25 mouse cellular contexts compared by ENCODE assay signal in genomic region chr2:59713626-59714556, GRCm38 (mm10).
DNase-seq lines count a peak whose midpoint lies in the region; ATAC-seq and TF ChIP-seq lines count a peak whose summit lies in the region.
"Had no signal": no experiment of that assay in that cellular context is flagged by ENCODE, and none has a peak within 500 bp of the region (broad histone marks: within the 10 kb centered on the region; RNA-seq: fewer than 3 reads in every experiment).

No protein-coding gene starts in this region.

- DNase-seq in heart, adult 11 months, result peak; percentile 58
- DNase-seq in heart, postnatal 36 days, result no peak
- peak in 1 of 2 experiments; percentile 34 for DNase-seq in layer of hippocampus, adult 2 months (ENCODE audit: low spot score in 2 of 2)
- DNase-seq in layer of hippocampus, postnatal 14 days (ENCODE audit: low spot score in 2 of 2), result no peak
- DNase-seq in lung, adult 2 months, result no peak
- no peak for DNase-seq in cerebellum, adult 11-12 months
- DNase-seq: adrenal gland, postnatal 25 days; cerebellum, adult 2 months; cerebellum, postnatal 14 days; gastrocnemius, postnatal 10 days; heart, postnatal 4 days; left cerebral cortex, postnatal 4 days; lung, postnatal 14 days; thymus, postnatal 14 days had no signal

- TF ChIP-seq POLR2A in lung, adult 2 months (IDR thresholded peaks at IDR 0.05; ENCODE audit: borderline replicate concordance, extremely low read depth, low read depth, low read length), result no peak

- no peaks in the 10 kb centered on the region for H3K9me3 ChIP-seq in lung, embryonic 16.5 days (ENCODE audit: control insufficient read depth, low read length)
- H3K9me3 ChIP-seq in stomach, embryonic 16.5 days (replicated peaks; ENCODE audit: control insufficient read depth, low read length), result no peaks in the 10 kb centered on the region
- H3K9me3 ChIP-seq: heart, embryonic 15.5 days; hindbrain, embryonic 13.5 days; kidney, embryonic 15.5 days; midbrain, embryonic 13.5 days; neural tube, embryonic 13.5 days had no signal

- 59% methylated on average over 9 of the region's 9 CpGs for WGBS in lung, embryonic 16.5 days
- 66% methylated on average over 9 of the region's 9 CpGs for WGBS in lung, adult 2 months
- 77% methylated on average over 9 of the region's 9 CpGs for WGBS in stomach, embryonic 16.5 days

- no peak overlapping the region for H3K9ac ChIP-seq in lung, embryonic 16.5 days (ENCODE audit: low read length)
- no peak overlapping the region for H3K9ac ChIP-seq in stomach, embryonic 16.5 days (ENCODE audit: low read length)
- H3K9ac ChIP-seq: heart, embryonic 15.5 days; hindbrain, embryonic 13.5 days; kidney, embryonic 15.5 days; liver, embryonic 14.5 days; midbrain, embryonic 13.5 days; neural tube, embryonic 13.5 days had no signal

- no peaks in the 10 kb centered on the region for H3K27me3 ChIP-seq in lung, embryonic 16.5 days (ENCODE audit: control insufficient read depth, insufficient read depth, low read depth, low read length)
- H3K27me3 ChIP-seq in stomach, embryonic 16.5 days (ENCODE audit: control insufficient read depth, insufficient read depth, low read length), result no peaks in the 10 kb centered on the region
- H3K27me3 ChIP-seq: heart, embryonic 15.5 days; hindbrain, embryonic 13.5 days; kidney, embryonic 15.5 days; neural tube, embryonic 13.5 days had no signal

- no peak for TF ChIP-seq CTCF in layer of hippocampus, adult 2 months (conservative IDR thresholded peaks at IDR 0.05)
- no peak for TF ChIP-seq CTCF in lung, adult 2 months (IDR thresholded peaks at IDR 0.05; ENCODE audit: insufficient read depth, low read length)

- intact Hi-C loops in heart, postnatal 36 days (cut with DNase I), result no loop called here

- H3K4me3 ChIP-seq in layer of hippocampus, adult 2 months, result no peak overlapping the region
- no peak overlapping the region for H3K4me3 ChIP-seq in lung, embryonic 16.5 days (ENCODE audit: low read length)
- H3K4me3 ChIP-seq in lung, adult 2 months (replicated peaks; ENCODE audit: extremely low read depth, low read depth, low read length), result no peak overlapping the region
- no peak overlapping the region for H3K4me3 ChIP-seq in stomach, embryonic 16.5 days (replicated peaks; ENCODE audit: low read length)
- H3K4me3 ChIP-seq: erythroblast, embryonic 14.5 days; heart, embryonic 15.5 days; hindbrain, embryonic 13.5 days; kidney, embryonic 15.5 days; midbrain, embryonic 13.5 days; neural tube, embryonic 13.5 days had no signal

- no peaks in the 10 kb centered on the region for H3K36me3 ChIP-seq in lung, embryonic 16.5 days (ENCODE audit: control insufficient read depth, insufficient read depth, low read length)
- no peaks in the 10 kb centered on the region for H3K36me3 ChIP-seq in stomach, embryonic 16.5 days (ENCODE audit: control insufficient read depth, insufficient read depth, low read length)
- H3K36me3 ChIP-seq: heart, embryonic 15.5 days; hindbrain, embryonic 13.5 days; kidney, embryonic 15.5 days; midbrain, embryonic 13.5 days; neural tube, embryonic 13.5 days had no signal

- no peak overlapping the region for H3K4me2 ChIP-seq in lung, embryonic 16.5 days (ENCODE audit: low read depth, low read length)
- no peak overlapping the region for H3K4me2 ChIP-seq in stomach, embryonic 16.5 days (ENCODE audit: low read depth, low read length)
- H3K4me2 ChIP-seq: heart, embryonic 15.5 days; hindbrain, embryonic 13.5 days; kidney, embryonic 15.5 days; midbrain, embryonic 13.5 days; neural tube, embryonic 13.5 days had no signal

- H3K4me1 ChIP-seq in lung, embryonic 16.5 days (replicated peaks; ENCODE audit: control insufficient read depth, insufficient read depth, low read length), result peaks cover 53% of the 10 kb centered on the region
- H3K4me1 ChIP-seq in lung, adult 2 months (ENCODE audit: control insufficient read depth, insufficient read depth, low read length), result peaks cover 6% of the 10 kb centered on the region; the same call in 1 of the 2 replicates
- peaks cover 21% of the 10 kb centered on the region for H3K4me1 ChIP-seq in stomach, embryonic 16.5 days (ENCODE audit: control insufficient read depth, insufficient read depth, low read length)

- peak overlapping the region; percentile 80 for H3K27ac ChIP-seq in layer of hippocampus, adult 2 months
- H3K27ac ChIP-seq in lung, embryonic 16.5 days (ENCODE audit: low read length), result peak overlapping the region; percentile 89
- H3K27ac ChIP-seq in stomach, embryonic 16.5 days (ENCODE audit: low read length), result peak overlapping the region; percentile 24; the same call in 1 of the 2 replicates
- H3K27ac ChIP-seq: heart, embryonic 15.5 days; hindbrain, embryonic 13.5 days; kidney, embryonic 15.5 days; liver, embryonic 14.5 days; neural tube, embryonic 13.5 days had no signal

- ATAC-seq in lung, embryonic 16.5 days (ENCODE audit: low read depth), result peak; percentile 21; the same call in 1 of the 2 replicates
- no peak for ATAC-seq in stomach, embryonic 16.5 days (ENCODE audit: insufficient read depth, low FRiP score)
- ATAC-seq: forebrain, embryonic 16.5 days; intestine, embryonic 16.5 days had no signal

Comparison
In these comparisons a context has a peak if more than half of its experiments do, and no peak if none do; other contexts are left out.
1. H3K27ac ChIP-seq: peak in every context shown above with its lines; median percentile 89 in lung, embryonic 16.5 days; 80 in layer of hippocampus, adult 2 months; 24 in stomach, embryonic 16.5 days.